15 mouse cellular contexts compared by ENCODE assay signal in genomic region chr9:15120841-15121358, GRCm38 (mm10). TPM values are rescaled to one million over a fixed set of nuclear protein-coding genes. Genes with fewer than 3 reads are reported as not detected.
DNase-seq lines count a peak whose midpoint lies in the region; ATAC-seq and TF ChIP-seq lines count a peak whose summit lies in the region.
"Had no signal": no experiment of that assay in that cellular context is flagged by ENCODE, and none has a peak within 500 bp of the region (broad histone marks: within the 10 kb centered on the region; RNA-seq: fewer than 3 reads in every experiment).

No protein-coding gene starts in this region.

- H3K9me3 ChIP-seq in intestine, postnatal 0 days (ENCODE audit: control insufficient read depth): no peaks in the 10 kb centered on the region
- no peaks in the 10 kb centered on the region for H3K9me3 ChIP-seq in intestine, embryonic 16.5 days (ENCODE audit: control insufficient read depth, low read length)
- peaks cover 12% of the 10 kb centered on the region; the same call in 1 of the 2 replicates for H3K9me3 ChIP-seq in ES-Bruce4 (replicated peaks; ENCODE audit: control insufficient read depth, insufficient read depth, low read length, poor library complexity, severe bottlenecking)
- no peaks in the 10 kb centered on the region for H3K9me3 ChIP-seq in forebrain, embryonic 16.5 days (ENCODE audit: control insufficient read depth, low read length)
- H3K9me3 ChIP-seq: kidney, embryonic 15.5 days had no signal

- no peak for ATAC-seq in intestine, postnatal 0 days
- no peak for ATAC-seq in intestine, embryonic 16.5 days
- no peak for ATAC-seq in forebrain, embryonic 16.5 days

- intact Hi-C loops in gastrocnemius, postnatal 14 days (cut with DNase I; ENCODE audit: low total_unique reads): no loop called here

- no peaks in the 10 kb centered on the region for H3K36me3 ChIP-seq in intestine, postnatal 0 days (ENCODE audit: control insufficient read depth, insufficient read depth)
- H3K36me3 ChIP-seq in intestine, embryonic 16.5 days (ENCODE audit: control insufficient read depth, insufficient read depth, low read length): no peaks in the 10 kb centered on the region
- no peaks in the 10 kb centered on the region for H3K36me3 ChIP-seq in ES-Bruce4 (ENCODE audit: control insufficient read depth, insufficient read depth, low read length, poor library complexity, severe bottlenecking)
- no peaks in the 10 kb centered on the region for H3K36me3 ChIP-seq in forebrain, embryonic 16.5 days (ENCODE audit: control insufficient read depth, insufficient read depth)
- H3K36me3 ChIP-seq: kidney, embryonic 15.5 days had no signal

- peak; percentile 55 for TF ChIP-seq CTCF in intestine, postnatal 0 days (IDR thresholded peaks at IDR 0.05; ENCODE audit: low read depth)
- peak; percentile 59 for TF ChIP-seq CTCF in ES-Bruce4 (IDR thresholded peaks at IDR 0.05; ENCODE audit: low read depth, low read length)

- H3K4me1 ChIP-seq in intestine, postnatal 0 days (replicated peaks; ENCODE audit: control insufficient read depth, insufficient read depth, low read length): no peaks in the 10 kb centered on the region
- no peaks in the 10 kb centered on the region for H3K4me1 ChIP-seq in intestine, embryonic 16.5 days (ENCODE audit: control insufficient read depth, insufficient read depth, low read length)
- no peaks in the 10 kb centered on the region for H3K4me1 ChIP-seq in ES-Bruce4 (ENCODE audit: control insufficient read depth, insufficient read depth, low read length)
- no peaks in the 10 kb centered on the region for H3K4me1 ChIP-seq in forebrain, embryonic 16.5 days (replicated peaks; ENCODE audit: control insufficient read depth, insufficient read depth, low read length)
- H3K4me1 ChIP-seq: kidney, embryonic 15.5 days had no signal

- no peak for TF ChIP-seq POLR2A in ES-Bruce4 (IDR thresholded peaks at IDR 0.05; ENCODE audit: insufficient read depth, low read length)

- H3K27ac ChIP-seq in intestine, postnatal 0 days (ENCODE audit: low read depth, low read length): no peak overlapping the region
- H3K27ac ChIP-seq in intestine, embryonic 16.5 days (ENCODE audit: low read length): no peak overlapping the region
- H3K27ac ChIP-seq in ES-Bruce4 (ENCODE audit: insufficient read depth, low read length): no peak overlapping the region
- H3K27ac ChIP-seq in forebrain, embryonic 16.5 days (ENCODE audit: low read length): no peak overlapping the region
- H3K27ac ChIP-seq: kidney, embryonic 15.5 days had no signal

- 47% methylated on average over 7 of the region's 7 CpGs for WGBS in intestine, postnatal 0 days
- 44% methylated on average over 7 of the region's 7 CpGs for WGBS in intestine, embryonic 16.5 days
- 57% methylated on average over 7 of the region's 7 CpGs for WGBS in forebrain, embryonic 16.5 days

- peak; percentile 41 for DNase-seq in 416B (ENCODE audit: low read depth)
- peak; percentile 12 for DNase-seq in embryo, embryonic 10.5 days (ENCODE audit: low spot score)
- no peak for DNase-seq in frontal cortex, postnatal 10 days (ENCODE audit: low spot score in 2 of 2)
- DNase-seq in gastrocnemius, postnatal 14 days: no peak
- DNase-seq: cerebellum, adult 2 months; heart, postnatal 14 days; lung, postnatal 10 days; right cerebral cortex, postnatal 14 days had no signal

- H3K4me3 ChIP-seq in intestine, postnatal 0 days (ENCODE audit: low read depth, low read length): no peak overlapping the region
- H3K4me3 ChIP-seq in intestine, embryonic 16.5 days (ENCODE audit: low read length): no peak overlapping the region
- no peak overlapping the region for H3K4me3 ChIP-seq in ES-Bruce4 (ENCODE audit: low read depth, low read length)
- no peak overlapping the region for H3K4me3 ChIP-seq in forebrain, embryonic 16.5 days (replicated peaks; ENCODE audit: low read length)
- H3K4me3 ChIP-seq: erythroblast, embryonic 14.5 days; kidney, embryonic 15.5 days had no signal

- H3K27me3 ChIP-seq in intestine, postnatal 0 days (replicated peaks; ENCODE audit: control insufficient read depth, insufficient read depth, low read length): no peaks in the 10 kb centered on the region
- no peaks in the 10 kb centered on the region for H3K27me3 ChIP-seq in intestine, embryonic 16.5 days (replicated peaks; ENCODE audit: control insufficient read depth, insufficient read depth, low read length)
- no peaks in the 10 kb centered on the region for H3K27me3 ChIP-seq in ES-Bruce4 (ENCODE audit: control insufficient read depth, insufficient read depth, low read length, poor library complexity, severe bottlenecking)
- H3K27me3 ChIP-seq in forebrain, embryonic 16.5 days (replicated peaks; ENCODE audit: control insufficient read depth, insufficient read depth, low read length): no peaks in the 10 kb centered on the region
- H3K27me3 ChIP-seq: kidney, embryonic 15.5 days had no signal

- no peak for TF ChIP-seq EP300 in ES-Bruce4 (IDR thresholded peaks at IDR 0.05; ENCODE audit: insufficient read depth, low read depth, low read length)

- no peak overlapping the region for H3K9ac ChIP-seq in intestine, postnatal 0 days (ENCODE audit: low read depth, low read length)
- no peak overlapping the region for H3K9ac ChIP-seq in intestine, embryonic 16.5 days (ENCODE audit: low read depth, low read length)
- H3K9ac ChIP-seq in ES-Bruce4 (ENCODE audit: low read depth, poor library complexity, severe bottlenecking): no peak overlapping the region
- H3K9ac ChIP-seq in forebrain, embryonic 16.5 days (replicated peaks; ENCODE audit: low read depth, low read length): no peak overlapping the region
- H3K9ac ChIP-seq: kidney, embryonic 15.5 days had no signal

- H3K4me2 ChIP-seq in intestine, postnatal 0 days (replicated peaks; ENCODE audit: low read depth): no peak overlapping the region
- no peak overlapping the region for H3K4me2 ChIP-seq in intestine, embryonic 16.5 days (ENCODE audit: low read depth, low read length)
- H3K4me2 ChIP-seq in forebrain, embryonic 16.5 days (ENCODE audit: low read length): no peak overlapping the region
- H3K4me2 ChIP-seq: kidney, embryonic 15.5 days had no signal

RNA-seq across cellular contexts. Expression of gene Hephl1, which starts 9.0 kb away (rescaled TPM):
- polyA plus RNA-seq in intestine, postnatal 0 days (2015; fragmentation: Nextera tagmentation; extraction: Ambion mirVana): not detected in 2 replicates
- polyA plus RNA-seq in intestine, embryonic 16.5 days (2015; fragmentation: Nextera tagmentation; extraction: Ambion mirVana): not detected in 2 replicates
- not detected in 2 replicates for polyA plus RNA-seq in ES-Bruce4 (2011; ENCODE audit: insufficient read depth, insufficient read length, low read depth, missing spikeins)
- polyA plus RNA-seq in forebrain, embryonic 16.5 days (2015; fragmentation: Nextera tagmentation; extraction: Ambion mirVana): not detected in 2 replicates
- under 1 TPM; 0.51 to 0.70 TPM for total RNA-seq in gastrocnemius, postnatal 14 days (2021)
- total RNA-seq: left cerebral cortex, postnatal 14 days had no signal
- polyA plus RNA-seq: cerebellum, adult 2 months; erythroblast, embryonic 14.5 days had no signal

Comparison
In these comparisons a context has a peak if more than half of its experiments do, and no peak if none do; other contexts are left out.
1. DNase-seq: peak in 416B (single experiment) and embryo, embryonic 10.5 days (single experiment); none in frontal cortex, postnatal 10 days (0 of 2) and gastrocnemius, postnatal 14 days (single experiment).